Mouse (Mus musculus) lung, postnatal 0 days (tissue): ENCODE results near the gene Irf7. TPM values are rescaled to one million over a fixed set of nuclear protein-coding genes. Genes with fewer than 3 reads are reported as not detected.

Experiments
- ATAC-seq: fragments of 200-750 bp; cut with Nextera tagmentation; 2 replicates; pipeline ENCODE4 v1.8.0; 2017; ENCODE audit warnings: moderate library complexity
- DNase-seq: peaks from one replicate; pipeline ENCODE4 v3.0.0-alpha.2; 2016; ENCODE audit warnings: low spot score
- H3K27ac ChIP-seq: fragments of 300-500 bp; sonication (generic); 2 replicates; pipeline ENCODE4 v1.5.1; 2014; ENCODE audit warnings: antibody characterized with exemption, mild to moderate bottlenecking, low read length, mixed read lengths
- H3K27me3 ChIP-seq: fragments of 300-500 bp; sonication (generic); replicated peaks from 2 replicates; pipeline ENCODE4 v1.6.1; 2014; ENCODE audit warnings: low read length, mixed read lengths; ENCODE audit not compliant: insufficient read depth
- H3K36me3 ChIP-seq: fragments of 300-500 bp; sonication (generic); 2 replicates; pipeline ENCODE4 v1.6.1; 2014; ENCODE audit warnings: low read length, mixed read lengths; ENCODE audit not compliant: insufficient read depth
- H3K4me1 ChIP-seq: fragments of 300-500 bp; sonication (generic); 2 replicates; pipeline ENCODE4 v1.6.1; 2014; ENCODE audit warnings: antibody characterized with exemption, low read depth, low read length, mixed read lengths; ENCODE audit not compliant: insufficient read depth
- H3K4me2 ChIP-seq: fragments of 300-500 bp; sonication (generic); replicated peaks from 2 replicates; pipeline ENCODE4 v1.6.1; 2014; ENCODE audit warnings: low read depth, mild to moderate bottlenecking, low read length, moderate library complexity, mixed read lengths
- H3K4me3 ChIP-seq: fragments of 300-500 bp; sonication (generic); 2 replicates; pipeline ENCODE4 v1.5.1; 2014; ENCODE audit warnings: low read depth, low read length
- H3K9ac ChIP-seq: fragments of 300-500 bp; sonication (generic); replicated peaks from 2 replicates; pipeline ENCODE4 v1.6.1; 2014; ENCODE audit warnings: low read depth, mild to moderate bottlenecking
- H3K9me3 ChIP-seq: fragments of 300-500 bp; sonication (generic); 2 replicates; pipeline ENCODE4 v1.6.1; 2016; ENCODE audit warnings: low read length, mixed read lengths
- CTCF ChIP-seq: IDR thresholded peaks from 2 replicates; pipeline ENCODE4 v1.5.1; 2016; ENCODE audit warnings: antibody characterized with exemption, mild to moderate bottlenecking
- EP300 ChIP-seq: IDR thresholded peaks from 2 replicates; pipeline ENCODE4 v1.6.1; 2016; ENCODE audit warnings: antibody characterized with exemption, mild to moderate bottlenecking, control low read depth
- WGBS: fragments of 180-500 bp; shearing (Covaris S2); extraction: QIAGEN DNeasy Blood & Tissue Kit; methylation state at CpG from one replicate; pipeline ENCODE4 v1.1.7; 2014; 5-methylcytosine and 5-hydroxymethylcytosine counted together
- polyA plus RNA-seq: library from polyadenylated mRNA; unstranded; fragments of >200 nt; fragmentation: Nextera tagmentation; extraction: Ambion mirVana; gene quantifications from 2 replicates; pipeline ENCODE4 v1.2.1, GENCODE M21; 2015

The Irf7 gene
- polyA plus RNA-seq, 1 experiment from 2014 or later = 15.8 TPM

DNA sequence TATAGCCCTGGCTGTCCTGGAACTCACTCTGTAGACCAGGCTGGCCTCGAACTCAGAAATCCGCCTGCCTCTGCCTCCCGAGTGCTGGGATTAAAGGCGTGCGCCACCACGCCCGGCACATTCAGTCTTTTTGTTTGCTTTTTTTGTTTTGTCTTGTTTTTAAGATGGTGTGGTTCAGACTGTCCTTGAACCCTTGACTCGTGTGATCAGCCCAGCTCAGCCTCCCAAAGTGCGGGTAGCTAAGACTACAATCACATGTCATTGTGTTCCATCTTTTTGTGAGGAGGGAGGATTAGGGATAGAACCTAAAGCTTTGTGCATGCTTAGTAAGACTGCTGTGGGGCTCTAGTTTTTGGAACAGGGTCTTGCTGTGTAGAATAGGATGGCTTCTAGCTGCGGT lies 34.7 kb downstream of the Irf7 start:
- H3K36me3 ChIP-seq = peaks cover 34% of the 10 kb centered on the region
- H3K4me3 ChIP-seq = no peak overlapping the region
- TF ChIP-seq EP300 = no peak
- no peak for TF ChIP-seq CTCF
- no peak overlapping the region for H3K4me2 ChIP-seq
- H3K4me1 ChIP-seq = no peaks in the 10 kb centered on the region
- no peak overlapping the region for H3K9ac ChIP-seq
- H3K27ac ChIP-seq = no peak overlapping the region
- no peaks in the 10 kb centered on the region for H3K27me3 ChIP-seq
- no peaks in the 10 kb centered on the region for H3K9me3 ChIP-seq
- WGBS = 90% methylated on average over 9 of the region's 10 CpGs
- no peak for DNase-seq
- ATAC-seq = no peak

DNA sequence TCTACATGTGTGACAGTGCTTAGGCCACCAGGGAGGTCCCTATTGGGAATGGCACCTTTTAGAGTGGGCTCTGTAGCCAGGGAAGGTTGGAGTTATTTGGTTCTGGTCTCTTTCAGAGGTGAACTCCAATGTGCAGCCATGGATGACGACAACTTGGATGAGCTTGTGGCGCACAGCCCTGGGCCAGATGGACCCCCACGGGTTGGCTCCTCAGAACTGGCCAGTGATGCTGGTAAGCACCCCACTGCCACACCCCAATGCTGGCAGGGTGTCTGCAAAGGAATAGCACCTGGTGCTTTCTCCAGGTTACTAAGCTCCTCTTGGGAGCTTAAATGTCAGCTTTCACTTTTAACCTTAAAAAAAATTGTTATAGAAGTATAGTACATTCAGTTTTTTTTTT lies 35.2 kb downstream of the Irf7 start:
- Histone ChIP-seq H3K9ac (no peak overlapping the region), H3K4me1 (no peaks in the 10 kb centered on the region), H3K27ac (no peak overlapping the region), H3K27me3 (no peaks in the 10 kb centered on the region), H3K36me3 (peaks cover 33% of the 10 kb centered on the region), H3K9me3 (no peaks in the 10 kb centered on the region), H3K4me2 (no peak overlapping the region), H3K4me3 (no peak overlapping the region)
- no peak for DNase-seq
- WGBS = 90% methylated on average over 3 of the region's 3 CpGs
- ATAC-seq = no peak
- TF ChIP-seq EP300 = no peak
- TF ChIP-seq CTCF = no peak

DNA sequence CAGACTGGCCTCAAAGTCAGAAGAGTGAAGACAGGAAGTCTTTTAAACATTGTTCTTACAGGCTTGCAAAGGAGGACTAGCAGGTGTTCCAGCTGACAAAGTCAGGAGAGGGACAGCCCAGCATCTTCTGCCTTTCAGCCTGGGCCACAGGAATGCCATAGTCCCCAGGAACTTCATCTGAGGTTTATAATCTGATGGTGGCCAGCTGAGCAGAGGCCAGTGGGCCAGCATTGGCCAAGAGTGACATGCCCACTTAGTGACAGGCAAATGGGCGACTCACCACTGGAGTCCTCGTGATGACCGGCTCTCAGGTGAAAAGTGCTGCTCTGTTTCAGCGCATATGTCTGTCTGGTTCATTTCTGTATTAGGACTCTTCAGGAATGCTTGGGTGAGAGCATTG lies 35.7 kb downstream of the Irf7 start:
- Histone ChIP-seq H3K27ac (no peak overlapping the region), H3K27me3 (no peaks in the 10 kb centered on the region), H3K4me3 (no peak overlapping the region), H3K9me3 (no peaks in the 10 kb centered on the region), H3K36me3 (peaks cover 30% of the 10 kb centered on the region), H3K4me1 (no peaks in the 10 kb centered on the region), H3K4me2 (no peak overlapping the region), H3K9ac (no peak overlapping the region)
- no peak for ATAC-seq
- TF ChIP-seq CTCF (no peak), EP300 (no peak)
- 90% methylated on average over 4 of the region's 4 CpGs for WGBS
- no peak for DNase-seq

DNA sequence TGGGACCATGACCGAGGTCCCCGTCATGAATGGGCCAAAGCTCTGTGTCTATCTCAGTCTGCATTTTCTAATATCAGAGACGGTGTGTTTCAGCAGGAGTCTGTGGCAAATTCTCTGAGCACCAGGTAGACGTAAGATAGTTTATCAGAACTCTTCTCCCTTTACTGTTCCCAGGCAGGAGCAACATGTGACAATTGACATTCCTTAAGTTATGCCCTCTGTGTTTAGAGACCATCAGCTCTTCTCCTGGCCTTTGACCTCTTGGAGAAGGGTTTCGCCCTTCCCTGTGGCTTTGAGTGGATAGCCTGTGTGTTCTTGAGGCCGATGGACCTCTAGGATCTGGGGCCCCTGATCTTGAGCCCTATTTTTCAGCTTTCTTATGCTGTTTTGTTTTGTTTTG lies 36.6 kb downstream of the Irf7 start:
- Histone ChIP-seq H3K27ac (no peak overlapping the region), H3K9me3 (no peaks in the 10 kb centered on the region), H3K9ac (peak overlapping the region; percentile 81; the same call in 1 of the 2 replicates), H3K27me3 (no peaks in the 10 kb centered on the region), H3K36me3 (peaks cover 26% of the 10 kb centered on the region; the same call in 1 of the 2 replicates), H3K4me1 (no peaks in the 10 kb centered on the region), H3K4me3 (peak overlapping the region; percentile 84), H3K4me2 (peak overlapping the region; percentile 62)
- TF ChIP-seq EP300 = no peak
- TF ChIP-seq CTCF = no peak
- WGBS = 49% methylated on average over 6 of the region's 6 CpGs
- DNase-seq (no peak), ATAC-seq (no peak)

DNA sequence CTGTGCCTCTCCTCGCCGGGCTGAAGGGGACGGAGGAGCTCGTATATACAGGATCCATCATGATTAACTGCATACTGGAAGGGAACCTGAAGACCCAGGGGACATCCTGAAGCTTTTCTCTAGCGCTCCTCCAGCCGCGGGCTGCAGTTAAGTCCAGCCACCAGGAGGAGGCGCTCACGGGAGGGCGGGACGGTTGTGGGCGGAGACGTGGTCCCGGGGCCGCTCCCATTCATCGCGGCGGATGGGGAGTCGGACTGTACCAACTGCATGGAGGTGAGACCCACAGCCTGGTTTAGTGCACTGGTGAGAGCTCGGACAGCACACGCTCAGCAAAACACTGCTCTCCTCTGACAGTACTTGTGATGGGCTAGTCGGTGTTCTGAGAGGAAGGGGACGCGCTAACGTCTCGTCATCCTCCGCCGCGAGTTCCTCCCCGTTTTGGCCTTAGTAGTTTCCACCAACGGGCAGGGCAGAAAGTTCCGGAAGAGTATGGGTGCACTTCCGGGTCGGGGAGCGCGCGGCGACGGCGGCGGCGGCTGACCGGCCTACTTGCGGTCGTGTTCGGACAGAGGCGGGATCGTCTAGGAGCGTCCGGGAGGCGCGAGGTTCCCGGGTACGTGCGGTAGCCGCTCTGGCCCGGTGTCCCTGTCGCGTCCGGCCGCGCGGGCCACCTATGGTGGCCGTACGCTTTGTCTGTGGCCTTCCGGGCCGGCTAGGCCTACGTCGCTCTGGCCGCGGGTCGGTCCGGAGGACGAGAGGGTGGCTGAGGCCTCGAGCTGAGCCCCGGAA lies 37.8 kb downstream of the Irf7 start, which contains the start of gene Phrf1:
TSS of gene Phrf1 (plus strand) at position 506 of the 789 bp plus-strand sequence.
- WGBS = 1% methylated on average over 75 of the region's 76 CpGs
- H3K9ac ChIP-seq = peak within 1 kb of the TSS; percentile 81
- H3K27ac ChIP-seq = peak within 1 kb of the TSS; percentile 92
- peak; percentile 98 for TF ChIP-seq CTCF
- no peak for TF ChIP-seq EP300
- peak within 1 kb of the TSS; percentile 62 for H3K4me2 ChIP-seq
- peaks cover 18% of the 10 kb centered on the region; the same call in 1 of the 2 replicates for H3K36me3 ChIP-seq
- H3K27me3 ChIP-seq = no peaks in the 10 kb centered on the region
- H3K4me1 ChIP-seq = no peaks in the 10 kb centered on the region
- DNase-seq (peak; percentile 95), ATAC-seq (peak; percentile 95)
- peak within 1 kb of the TSS; percentile 84 for H3K4me3 ChIP-seq
- H3K9me3 ChIP-seq = no peaks in the 10 kb centered on the region

DNA sequence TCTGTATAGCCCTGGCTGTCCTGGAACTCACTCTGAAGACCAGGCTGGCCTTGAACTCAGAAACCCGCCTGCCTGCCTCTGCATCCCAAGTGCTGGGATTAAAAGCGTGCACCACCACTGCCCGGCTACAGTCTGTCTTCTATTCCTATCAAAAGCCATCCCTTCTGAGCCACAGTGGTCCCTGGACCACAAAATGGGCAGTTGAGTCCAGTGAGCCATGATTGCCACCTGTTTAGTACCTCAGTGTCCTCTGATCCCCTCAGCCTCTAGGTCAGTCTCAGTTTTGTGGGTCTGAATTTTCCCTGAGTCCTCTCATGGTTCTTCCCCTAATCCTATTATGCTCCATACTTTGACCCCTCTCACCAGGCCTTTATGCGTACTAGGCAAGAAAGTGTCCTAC lies 38.5 kb downstream of the Irf7 start:
- DNase-seq (no peak), ATAC-seq (no peak)
- Histone ChIP-seq H3K27ac (no peak overlapping the region), H3K9ac (no peak overlapping the region), H3K4me2 (no peak overlapping the region), H3K27me3 (no peaks in the 10 kb centered on the region), H3K4me3 (no peak overlapping the region), H3K4me1 (peaks cover 4% of the 10 kb centered on the region), H3K9me3 (no peaks in the 10 kb centered on the region), H3K36me3 (peaks cover 11% of the 10 kb centered on the region; the same call in 1 of the 2 replicates)
- no peak for TF ChIP-seq CTCF
- TF ChIP-seq EP300 = no peak
- 79% methylated on average over 4 of the region's 4 CpGs for WGBS
